Mouse (Mus musculus) embryo, embryonic 11 days (tissue): Measurements from ENCODE around the gene Isg15.
"Not testable (repeated sequence)": the region's sequence is repeated elsewhere in the genome, so short reads cannot be mapped to it uniquely, and the experiment has no call there.

ENCODE experiments used
- DNase-seq: peaks from one replicate; pipeline ENCODE4 v3.0.0-alpha.2; 2015

Isg15 gene

GRCm38 (mm10) chr4:156150887-156151286, 49.7 kb downstream of the Isg15 start:
- not testable (repeated sequence) for DNase-seq
